Mouse (Mus musculus) left cerebral cortex, adult 2 months (tissue): ENCODE data around the gene Pdk2. TPM values are rescaled to one million over a fixed set of nuclear protein-coding genes. Genes with fewer than 3 reads are reported as not detected.
"Not testable (repeated sequence)": the region's sequence is repeated elsewhere in the genome, so short reads cannot be mapped to it uniquely, and the experiment has no call there.

Experiments used
- DNase-seq, 2 experiments: peaks; one replicate each; pipeline ENCODE4 v3.0.0; 2021 to 2022; ENCODE audit warnings: low spot score in 2 of 2, mixed read lengths in 1 of 2; ENCODE audit errors: extremely low spot score in 1 of 2
- H3K27ac ChIP-seq: fragments of 200-600 bp; 2 replicates; pipeline ENCODE4 v1.8.1; 2022
- H3K4me3 ChIP-seq: fragments of 200-600 bp; 2 replicates; pipeline ENCODE4 v1.8.1; 2022
- CTCF ChIP-seq: fragments of 200-600 bp; IDR thresholded peaks from 2 replicates; pipeline ENCODE4 v1.8.1; 2022; ENCODE audit warnings: antibody characterized with exemption, mild to moderate bottlenecking, moderate library complexity
- intact Hi-C: fragments of 180-260 bp; cut with DNase I; formaldehyde crosslinking; loops from one replicate; pipeline ENCODE4 v1.15.1; 2025
- total RNA-seq, 2 experiments: library from RNA; stranded (reverse); gene quantifications; 2 replicates each; pipeline ENCODE4 v1.2.3; 2021

Gene Pdk2
- total RNA-seq, 2 experiments from 2014 or later: 109 to 112 TPM

DNA sequence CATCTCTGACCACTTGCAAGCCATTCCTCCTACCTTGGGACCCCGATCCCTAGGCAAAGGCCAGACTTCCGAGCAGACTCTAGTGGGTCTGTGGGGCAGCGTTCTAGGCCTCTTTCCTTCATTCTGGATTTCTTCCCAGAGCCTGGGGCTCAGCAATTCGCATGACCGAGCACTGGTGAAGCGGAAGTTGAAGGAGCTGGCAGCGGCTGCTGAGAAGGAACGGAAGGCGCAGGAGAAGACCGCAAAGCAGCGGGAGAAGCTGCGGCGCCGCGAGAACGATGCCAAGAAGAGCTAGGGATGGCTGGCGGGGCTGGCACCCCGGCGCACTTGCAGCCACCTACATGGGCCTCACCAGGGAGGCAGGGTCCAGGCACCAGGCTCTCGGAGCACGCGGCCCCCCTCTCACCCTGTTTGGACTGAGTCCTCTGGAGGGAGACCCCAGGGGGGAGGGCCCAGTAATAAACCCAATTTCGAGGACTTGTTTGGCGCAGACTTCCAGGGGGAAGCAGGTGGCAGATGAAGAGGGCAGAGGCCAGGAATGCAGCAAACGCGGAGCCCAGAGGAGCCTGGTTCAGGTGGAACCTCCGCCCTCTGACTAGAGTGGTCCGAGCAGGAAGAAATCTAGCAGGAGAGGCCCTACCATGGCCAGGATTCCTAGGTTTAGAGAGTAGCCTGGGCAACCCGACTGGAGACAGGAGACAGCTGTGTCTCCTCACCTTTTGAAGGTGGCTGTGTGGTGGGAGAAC lies 16.5 kb downstream of the Pdk2 start:
- Histone ChIP-seq H3K27ac (peak overlapping the region; percentile 38; the same call in 1 of the 2 replicates), H3K4me3 (no peak overlapping the region)
- DNase-seq: peak; percentile 50 to 52
- TF ChIP-seq CTCF: no peak
- intact Hi-C loops: no loop called here

DNA sequence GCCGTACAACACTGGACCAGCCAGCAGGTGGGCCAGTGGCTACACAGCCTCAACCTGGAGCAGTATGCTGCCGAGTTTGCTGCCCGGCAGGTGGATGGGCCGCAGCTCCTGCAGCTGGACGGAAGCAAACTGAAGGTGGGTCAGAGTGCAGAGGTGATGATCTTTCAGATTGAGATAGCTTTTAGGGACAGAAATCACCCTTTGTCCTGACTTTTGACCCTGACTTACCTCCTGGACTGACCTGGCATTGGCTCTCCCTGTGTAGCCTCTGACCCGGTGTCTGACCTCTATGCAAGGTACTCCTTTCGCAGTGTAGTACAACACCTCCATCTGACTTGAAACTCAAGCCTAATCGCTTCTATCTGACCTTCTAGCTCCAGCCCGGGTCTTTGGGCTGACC lies 17.7 kb downstream of the Pdk2 start:
- no peak for DNase-seq
- Histone ChIP-seq H3K27ac (no peak overlapping the region), H3K4me3 (no peak overlapping the region)
- TF ChIP-seq CTCF: no peak
- intact Hi-C loops: no loop called here

DNA sequence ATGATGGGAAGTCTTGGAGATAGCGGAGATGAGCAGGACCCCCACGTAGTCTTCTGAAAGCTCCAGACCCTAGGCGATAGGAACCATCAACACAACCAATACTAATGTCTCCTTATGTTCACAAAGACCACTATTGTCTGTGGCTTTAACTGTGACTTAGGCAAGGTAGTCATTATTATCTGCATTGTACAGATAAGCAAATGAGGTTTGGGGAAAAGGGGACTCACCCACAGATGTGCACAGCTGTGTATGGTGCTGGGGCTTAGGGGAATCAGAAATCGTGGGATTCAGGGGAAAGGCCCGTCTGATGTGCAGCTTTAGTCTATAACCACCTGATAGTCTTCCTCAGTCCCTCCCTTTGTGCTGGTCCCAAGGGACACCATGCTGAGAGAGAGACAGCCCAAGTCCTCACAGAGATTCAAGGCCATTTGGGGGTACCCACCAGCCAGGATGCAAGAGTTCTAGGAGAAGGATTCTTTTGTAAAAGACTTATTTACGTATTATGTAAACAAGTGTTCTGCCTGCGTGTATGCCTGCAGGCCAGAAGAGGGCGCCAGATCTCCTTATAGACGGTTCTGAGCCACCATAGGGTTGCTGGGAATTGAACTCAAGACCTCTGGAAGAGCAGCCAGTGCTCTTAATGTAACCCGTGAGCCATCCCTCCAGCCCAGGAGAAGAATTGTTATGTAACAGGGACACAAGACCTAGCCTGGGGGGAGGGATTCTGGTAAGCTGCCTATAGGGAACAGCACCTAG lies 18.7 kb downstream of the Pdk2 start:
- H3K27ac ChIP-seq: no peak overlapping the region
- DNase-seq: no peak
- peak; percentile 47 for TF ChIP-seq CTCF
- H3K4me3 ChIP-seq: no peak overlapping the region
- intact Hi-C loops: no loop called here

DNA sequence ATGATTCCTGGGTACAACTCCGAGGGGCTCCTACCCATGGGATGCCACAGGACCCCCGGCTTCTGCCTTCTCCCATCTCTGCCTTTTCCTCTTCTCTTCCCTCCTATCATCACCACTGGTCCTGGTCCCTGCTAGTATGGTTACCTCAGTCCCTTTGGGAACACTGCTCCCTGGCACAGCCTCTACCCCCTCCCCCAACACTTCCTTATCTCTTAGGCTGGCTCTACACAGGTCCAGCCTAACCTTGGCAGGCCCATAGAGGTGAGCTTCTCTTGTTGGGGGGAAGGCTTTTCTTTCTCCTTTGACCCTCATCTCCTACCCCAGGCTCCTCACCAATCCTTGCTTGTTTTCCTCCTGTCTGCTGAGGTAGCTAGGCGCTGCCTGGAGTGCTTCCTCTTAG lies 25.7 kb downstream of the Pdk2 start:
- TF ChIP-seq CTCF: no peak
- Histone ChIP-seq H3K4me3 (no peak overlapping the region), H3K27ac (no peak overlapping the region)
- no peak for DNase-seq
- intact Hi-C loops: no loop called here

DNA sequence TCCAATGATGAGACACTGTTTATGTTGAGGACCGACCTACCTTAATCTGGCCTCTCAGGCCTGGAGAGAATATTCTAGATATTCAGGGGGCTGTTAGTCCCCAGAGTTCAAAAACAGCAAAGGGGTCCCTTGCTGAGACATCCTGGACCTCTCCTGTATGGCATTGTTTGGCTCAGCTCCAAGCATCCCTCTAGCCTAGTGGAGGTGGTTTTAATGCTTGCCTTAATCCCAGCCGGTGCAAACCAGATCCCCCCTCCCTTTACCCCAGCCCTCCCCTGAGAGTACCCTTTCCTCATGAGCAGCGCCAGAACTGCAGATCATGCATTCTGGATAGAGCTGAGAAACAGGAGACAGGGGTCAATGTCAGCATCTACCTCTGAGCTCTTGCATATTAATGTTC lies 28.7 kb downstream of the Pdk2 start:
- Histone ChIP-seq H3K4me3 (no peak overlapping the region), H3K27ac (no peak overlapping the region)
- TF ChIP-seq CTCF: no peak
- intact Hi-C loops: no loop called here
- DNase-seq: no peak

DNA sequence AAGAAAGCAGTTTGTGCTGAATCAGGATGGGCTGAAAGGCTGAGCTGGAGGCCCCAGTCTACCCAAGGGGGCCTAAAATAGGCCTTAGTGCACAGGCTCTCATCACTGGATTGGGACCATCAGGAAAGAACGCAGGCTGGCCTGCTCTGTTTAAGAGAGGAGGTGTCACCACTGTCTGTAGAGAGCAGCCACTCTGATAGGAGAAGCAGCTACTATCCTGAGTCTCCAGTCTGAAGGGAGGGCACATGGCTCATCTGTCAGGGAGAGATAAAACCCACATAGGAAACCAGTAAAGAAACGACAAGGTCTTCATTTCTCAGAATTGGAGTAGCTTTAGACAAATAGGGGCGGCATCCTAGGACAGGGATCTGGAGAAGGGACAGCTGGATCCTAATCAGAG lies 29.1 kb downstream of the Pdk2 start:
- no peak overlapping the region for H3K4me3 ChIP-seq
- no peak overlapping the region for H3K27ac ChIP-seq
- intact Hi-C loops: no loop called here
- TF ChIP-seq CTCF: no peak
- no peak for DNase-seq

DNA sequence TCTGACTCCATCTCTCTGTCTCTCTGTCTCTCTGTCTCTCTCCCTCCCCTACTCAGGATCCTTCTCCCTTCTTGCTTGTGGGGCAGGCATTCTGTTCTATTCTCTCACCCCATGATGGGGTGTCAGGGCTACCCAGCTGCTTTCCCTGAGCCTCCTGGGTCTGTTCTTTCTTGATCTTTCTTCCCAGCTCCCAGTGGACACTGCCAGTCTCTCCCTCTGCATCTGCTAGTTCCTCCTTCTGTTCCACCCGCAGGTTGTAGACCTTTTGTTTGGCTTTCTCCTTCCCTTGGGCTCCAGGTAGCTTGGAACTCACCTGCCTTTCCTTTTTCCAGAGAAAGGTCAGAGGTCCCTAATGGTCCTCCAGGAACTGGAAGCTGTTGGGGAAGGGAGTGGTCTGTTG lies 29.7 kb downstream of the Pdk2 start:
- H3K27ac ChIP-seq: no peak overlapping the region
- intact Hi-C loops: no loop called here

DNA sequence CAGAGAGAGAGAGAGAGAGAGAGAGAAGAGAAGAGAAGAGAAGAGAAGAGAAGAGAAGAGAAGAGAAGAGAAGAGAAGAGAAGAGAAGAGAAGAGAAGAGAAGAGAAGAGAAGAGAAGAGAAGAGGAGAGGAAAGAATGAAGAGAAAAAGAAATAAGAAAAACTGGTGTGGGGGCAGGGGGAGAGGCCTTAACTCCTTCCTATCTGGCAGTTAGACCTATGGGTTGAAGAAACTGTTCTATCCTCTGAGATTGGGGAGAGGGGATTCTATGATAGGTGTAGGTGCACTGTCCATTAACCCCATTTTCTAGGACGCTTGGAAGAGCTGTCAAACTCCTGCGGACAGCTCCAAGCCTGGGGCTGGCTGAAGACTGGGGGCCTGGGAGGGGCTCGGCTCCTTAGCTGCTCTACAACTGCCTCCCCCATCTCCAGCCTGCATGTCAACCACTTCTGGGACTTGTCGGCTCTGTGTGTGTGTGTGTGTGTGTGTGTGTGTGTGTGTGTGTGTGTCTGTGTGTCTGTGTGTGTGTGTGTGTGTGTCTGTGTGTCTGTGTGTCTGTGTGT lies 30.2 kb downstream of the Pdk2 start:
- H3K27ac ChIP-seq, DNase-seq, intact Hi-C loops: not testable (repeated sequence)
- 0 out of 2 replicates have a peak overlapping the region, but pooled peaks have one; percentile 26 for H3K4me3 ChIP-seq

More for the DNA sequence above, 29.7 kb downstream of the Pdk2 start:
- no peak for DNase-seq
- no peak for TF ChIP-seq CTCF
- no peak overlapping the region for H3K4me3 ChIP-seq

DNA sequence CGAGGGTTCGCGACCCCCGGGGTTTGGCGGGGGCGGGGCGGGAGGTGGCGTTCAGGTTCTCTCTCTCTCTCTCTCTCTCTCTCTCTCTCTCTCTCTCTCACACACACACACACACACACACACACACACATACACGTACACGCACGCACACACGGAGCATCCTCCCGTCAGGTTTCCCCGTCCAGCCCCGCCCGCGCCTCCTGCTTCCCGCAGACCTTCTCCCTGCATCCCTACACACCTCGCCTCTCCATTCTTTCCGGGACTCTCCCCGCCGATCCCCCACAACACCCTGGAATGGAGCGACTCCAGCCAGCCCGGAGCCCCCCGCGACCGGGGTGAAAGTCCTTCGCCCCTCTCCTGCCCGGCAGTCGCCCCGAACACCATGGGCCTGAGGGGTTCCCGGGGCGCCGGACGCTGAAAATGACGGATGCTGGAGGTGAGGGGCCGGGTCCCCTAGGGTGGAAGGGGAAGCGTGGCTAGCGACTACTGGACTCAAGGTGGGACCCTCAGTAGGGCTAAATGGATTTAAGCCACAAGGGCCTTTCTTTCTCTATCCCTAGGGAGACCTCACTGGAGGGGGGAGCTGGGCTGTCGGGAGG lies 30.9 kb downstream of the Pdk2 start:
- TF ChIP-seq CTCF: no peak
- H3K4me3 ChIP-seq: peak overlapping the region; percentile 54
- no peak for DNase-seq
- intact Hi-C loops: no loop called here
- H3K27ac ChIP-seq: peak overlapping the region; percentile 57

DNA sequence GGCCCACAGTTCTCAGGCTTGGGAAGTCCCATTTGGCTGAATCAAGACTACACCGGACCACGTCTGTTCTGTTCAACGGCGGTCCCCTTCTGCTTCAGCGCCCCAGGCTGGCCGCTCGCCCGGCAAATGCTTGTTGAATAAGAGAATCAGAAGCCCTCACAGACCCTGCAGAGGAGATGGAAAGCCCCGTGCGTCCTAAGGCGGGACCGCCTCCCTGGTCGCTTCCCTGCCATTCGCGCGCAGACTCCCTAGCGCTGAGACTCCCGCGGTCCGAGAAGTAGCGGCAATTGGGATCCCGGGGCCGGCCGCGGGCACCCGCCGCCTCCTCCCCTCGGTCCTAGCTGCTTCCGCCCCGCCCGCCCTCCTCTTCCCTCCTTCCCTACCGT lies 31.5 kb downstream of the Pdk2 start, which contains the start of gene Samd14:
TSS of gene Samd14 (plus strand) at position 251 of the 386 bp plus-strand sequence.
- no peak for TF ChIP-seq CTCF
- intact Hi-C loops: no loop called here

DNA sequence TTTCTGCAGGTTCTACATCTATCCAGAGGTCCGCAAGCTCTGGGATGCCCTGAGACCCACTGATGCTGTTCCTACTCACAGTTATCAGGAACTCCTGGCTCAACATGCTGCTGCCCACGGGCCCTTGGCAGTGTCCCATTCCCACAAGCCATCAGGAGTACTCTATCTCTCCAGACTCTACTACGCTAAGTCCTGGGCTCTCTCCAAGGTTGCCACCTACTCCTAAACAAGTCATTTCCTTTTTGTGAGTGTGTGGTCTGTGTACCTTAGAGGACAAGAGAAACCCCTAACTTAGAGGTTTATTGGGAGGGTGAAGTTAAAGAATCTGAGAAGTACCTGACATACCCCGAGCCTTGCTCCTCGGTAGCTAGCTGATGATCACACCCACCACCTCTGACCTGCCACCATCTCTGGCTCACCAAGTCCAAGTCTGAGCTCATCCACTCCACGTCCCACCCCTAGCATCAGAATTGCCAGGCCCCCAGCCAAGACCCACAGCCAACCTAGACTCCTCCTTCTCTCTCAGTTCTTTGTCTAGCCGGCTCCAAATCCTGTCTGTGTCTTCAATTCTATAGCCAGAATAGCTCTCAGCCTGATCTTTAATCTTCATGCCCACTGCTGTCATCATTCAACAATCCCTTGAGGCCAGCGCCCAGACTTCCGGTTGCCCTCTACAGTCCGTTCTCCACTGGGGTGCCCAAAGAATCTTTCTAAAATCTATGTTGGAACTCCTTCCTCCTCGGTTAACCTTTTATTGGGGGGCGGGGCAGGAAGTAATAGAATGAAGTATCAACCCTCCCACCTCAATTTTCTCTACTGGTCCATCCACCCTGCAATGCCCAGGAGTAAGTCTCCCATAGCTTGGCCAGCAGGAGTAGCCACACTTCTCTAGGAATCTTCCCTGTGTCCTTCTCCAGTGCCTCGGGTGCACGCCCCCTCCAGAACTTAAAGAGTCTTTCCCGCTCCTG lies 32.2 kb downstream of the Pdk2 start:
- H3K27ac ChIP-seq: 0 out of 2 replicates have a peak overlapping the region, but pooled peaks have one; percentile 34
- no peak for DNase-seq
- peak overlapping the region; percentile 54 for H3K4me3 ChIP-seq
- intact Hi-C loops: no loop called here
- no peak for TF ChIP-seq CTCF

More for the DNA sequence above, 31.5 kb downstream of the Pdk2 start, which contains the start of gene Samd14:
- peak within 1 kb of the TSS; percentile 54 for H3K4me3 ChIP-seq
- peak; percentile 52 to 64 for DNase-seq
- H3K27ac ChIP-seq: peak within 1 kb of the TSS; percentile 57
